Mouse (Mus musculus) induced T-regulatory cell, adult 2 months (primary cell): Measurements from ENCODE around the gene Msi2.

Experiments
- DNase-seq: peaks from one replicate; pipeline ENCODE4 v3.0.0-alpha.2; 2012; ENCODE audit warnings: low read depth

The Msi2 gene

DNA sequence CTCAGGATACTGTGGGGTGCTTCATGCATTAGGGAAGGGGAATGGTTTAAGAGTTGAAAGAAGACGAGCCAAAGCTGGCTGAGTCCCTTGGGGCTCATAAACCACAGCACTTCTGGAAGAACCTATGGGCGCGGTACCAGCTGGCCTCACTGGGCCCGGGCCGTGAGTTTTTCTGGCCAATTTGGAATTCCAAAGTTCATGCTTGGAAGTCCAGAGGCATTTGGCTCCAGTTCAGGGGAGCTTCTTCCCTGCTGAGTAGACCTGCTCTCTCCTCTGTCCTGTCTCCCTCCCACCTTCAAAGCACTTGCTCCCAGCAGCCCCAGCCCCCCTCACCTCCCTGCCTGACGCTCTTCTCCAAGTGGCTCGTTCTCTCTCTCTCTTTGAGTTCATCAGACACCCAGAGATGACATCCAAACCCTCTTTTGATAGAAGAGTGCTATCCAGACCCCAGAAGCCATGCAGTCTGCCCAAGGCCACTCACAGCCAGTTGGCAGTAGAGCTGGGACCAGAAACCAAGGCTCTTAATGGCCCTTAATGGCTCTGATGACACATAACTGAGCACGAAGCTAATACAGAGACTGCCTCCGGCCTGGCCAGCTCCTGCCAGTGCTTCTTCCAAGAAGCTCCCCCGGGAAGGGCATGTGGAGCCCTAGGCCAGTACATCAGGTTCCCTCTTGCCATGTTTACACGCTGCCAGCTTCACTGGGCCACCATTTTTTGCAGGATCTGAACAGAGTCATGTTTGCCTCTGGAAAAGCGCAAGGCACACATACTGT is 204.0 kb downstream of the Msi2 start:
- no peak for DNase-seq

DNA sequence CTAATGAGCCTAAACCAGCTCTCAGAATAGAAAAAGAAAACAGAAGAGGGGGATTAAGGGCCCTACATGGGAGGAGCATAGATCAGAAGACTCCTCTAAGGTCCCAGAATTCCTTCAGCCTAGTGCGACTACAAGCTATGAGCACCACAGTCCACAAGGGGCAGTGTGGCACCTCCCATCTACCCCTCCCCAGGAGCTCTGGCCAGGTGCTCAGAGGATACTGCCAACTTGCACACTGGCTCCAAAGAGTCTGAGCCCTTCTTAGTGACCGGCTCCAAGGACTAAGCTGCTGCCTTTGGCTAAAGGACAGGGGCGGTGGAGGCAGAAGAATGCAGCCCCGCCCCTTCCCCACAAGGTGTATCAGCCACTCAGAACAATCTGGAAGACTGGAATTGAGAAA is 205.7 kb downstream of the Msi2 start:
- peak; percentile 67 for DNase-seq

DNA sequence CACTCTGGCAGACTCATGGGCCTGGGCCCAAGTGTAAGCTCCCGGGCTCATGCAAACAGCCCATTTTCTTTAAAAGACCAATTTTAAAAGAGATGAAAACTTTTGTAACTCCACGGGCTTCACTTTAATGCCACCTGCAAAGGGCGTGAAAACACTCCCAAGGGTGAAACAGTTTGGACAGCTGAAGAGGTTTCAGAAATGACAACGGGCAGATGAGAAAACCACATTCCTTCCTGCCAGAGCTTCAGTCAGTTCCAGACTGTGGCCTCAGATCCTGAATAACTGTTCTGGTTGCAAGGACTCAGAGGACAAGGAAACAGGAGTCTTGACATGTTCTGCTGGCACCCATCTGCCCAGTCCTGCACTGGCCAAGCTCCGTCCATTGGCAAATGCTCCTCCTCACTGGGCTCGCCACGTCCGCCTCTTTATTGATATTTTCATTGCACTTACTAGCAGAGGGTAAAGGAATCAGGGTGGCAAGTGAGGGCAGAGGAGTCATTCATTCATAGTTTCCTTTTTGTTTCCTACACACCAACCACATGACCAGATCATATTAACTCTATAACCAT is 207.9 kb downstream of the Msi2 start:
- DNase-seq = no peak

DNA sequence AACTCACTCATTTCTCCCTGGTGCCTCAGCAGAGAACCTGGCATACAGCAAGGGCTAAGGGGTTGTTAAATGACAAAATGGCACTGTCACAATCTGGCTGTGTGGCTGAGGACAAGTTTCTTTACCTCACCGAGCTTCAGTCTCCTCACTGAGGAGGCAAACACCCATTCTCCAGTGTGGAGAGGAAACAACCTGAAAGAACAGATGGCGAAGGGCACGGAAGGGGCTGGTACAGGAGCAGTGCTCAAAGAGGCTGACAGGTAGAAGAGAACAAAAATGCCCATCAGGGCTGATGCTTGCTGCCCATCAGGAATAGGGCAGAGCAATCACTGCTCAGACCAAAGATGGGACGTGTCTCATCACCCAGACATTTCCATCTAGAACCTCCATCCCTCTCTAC is 208.8 kb downstream of the Msi2 start:
- no peak for DNase-seq

DNA sequence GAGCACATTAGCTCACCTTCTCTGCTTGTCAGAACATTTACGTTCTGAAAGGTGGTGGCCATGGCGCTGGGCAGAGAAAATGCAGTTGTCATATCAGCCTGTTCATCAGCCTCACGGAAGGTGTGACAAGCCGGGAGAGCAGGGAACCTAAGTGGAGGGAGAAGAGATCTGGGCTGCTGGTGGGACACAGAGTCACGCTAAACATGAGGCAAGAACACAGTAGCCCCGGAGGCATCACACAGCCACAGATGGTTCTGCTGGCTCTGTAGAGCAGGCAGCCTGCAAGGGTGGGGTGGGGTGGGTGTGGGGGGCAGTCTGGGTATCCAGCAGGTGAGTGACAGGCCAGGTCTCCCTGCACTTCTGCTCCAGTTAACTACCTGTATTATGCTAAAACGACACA is 210.2 kb downstream of the Msi2 start:
- DNase-seq = no peak

DNA sequence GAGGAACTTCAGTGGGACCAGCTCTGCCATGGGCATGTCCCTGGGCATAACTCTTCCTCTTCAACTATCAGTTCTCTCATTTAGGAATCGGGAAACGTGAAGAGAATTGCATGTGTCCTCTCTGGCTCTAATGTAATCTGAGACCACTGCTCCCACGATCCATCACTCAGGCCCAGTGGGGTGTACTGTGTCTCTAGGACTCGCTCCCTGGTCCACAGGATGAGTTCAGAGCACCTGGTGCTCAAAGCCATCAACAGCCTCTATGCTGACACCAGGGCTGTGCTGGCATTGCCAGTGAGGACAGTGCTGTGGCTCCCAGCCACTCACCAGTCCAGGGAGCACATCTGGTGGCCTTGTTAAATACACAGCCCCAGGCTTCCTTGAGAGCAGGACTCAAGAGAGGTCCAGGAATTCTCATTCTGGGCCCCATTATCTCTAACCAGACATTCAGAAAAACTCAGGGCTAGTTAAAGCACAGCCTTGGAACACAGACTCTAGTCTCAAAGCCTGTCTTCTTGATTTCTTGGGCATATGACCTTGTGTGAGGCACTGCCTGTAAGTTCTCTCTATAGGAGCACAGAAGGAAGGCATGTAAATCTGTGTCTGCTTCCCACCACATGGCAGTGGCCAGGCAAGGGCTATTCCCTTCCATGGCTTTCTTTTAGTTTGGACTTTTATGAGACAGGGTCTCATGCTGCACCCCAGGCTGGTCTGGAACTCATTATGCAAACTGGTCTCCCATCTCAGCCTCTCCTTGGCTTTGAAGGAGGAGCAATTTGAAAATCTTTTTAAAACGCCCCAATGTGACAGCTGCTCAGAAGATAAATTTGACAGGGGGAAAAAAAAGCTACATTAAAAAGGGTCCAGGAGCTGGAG is 211.5 kb downstream of the Msi2 start:
- DNase-seq = no peak

DNA sequence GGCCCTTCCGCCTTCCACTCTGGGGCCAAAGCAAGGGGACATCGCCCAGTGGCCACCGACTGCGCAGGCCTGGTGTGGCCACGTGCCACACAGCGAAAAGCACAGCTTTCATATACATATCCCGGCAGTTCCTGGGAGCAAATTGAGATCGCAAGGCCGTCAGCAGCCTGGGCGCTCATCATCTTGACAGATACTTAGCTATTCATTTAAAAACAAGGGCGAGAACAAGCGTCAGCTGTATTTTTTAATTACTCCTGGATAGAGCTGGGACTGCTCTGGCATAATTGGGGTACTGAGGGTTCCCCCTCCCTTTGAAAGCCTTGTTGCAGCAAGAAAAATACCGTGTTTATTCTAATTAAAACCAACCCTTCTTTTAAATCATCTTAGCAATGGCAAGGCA is 212.2 kb downstream of the Msi2 start:
- no peak for DNase-seq

DNA sequence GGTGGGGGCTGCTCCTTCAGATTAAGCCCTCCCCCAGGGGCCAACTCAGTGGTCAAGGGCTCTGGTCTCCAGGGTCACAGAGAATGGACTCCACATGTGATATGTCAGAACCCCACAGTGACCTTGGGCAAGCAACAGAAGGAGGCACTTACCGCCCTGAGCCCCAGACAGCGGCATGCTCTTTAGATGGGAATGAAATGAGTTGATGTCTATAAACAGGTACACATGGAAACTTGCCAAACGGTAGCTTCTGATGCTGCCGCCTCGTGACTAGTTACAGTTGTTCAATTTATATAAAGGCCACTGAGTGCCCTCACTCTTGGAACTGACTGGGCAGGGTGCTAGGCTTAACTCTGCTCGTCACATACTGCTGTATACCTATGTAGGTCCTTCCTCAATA is 215.7 kb downstream of the Msi2 start:
- no peak for DNase-seq

DNA sequence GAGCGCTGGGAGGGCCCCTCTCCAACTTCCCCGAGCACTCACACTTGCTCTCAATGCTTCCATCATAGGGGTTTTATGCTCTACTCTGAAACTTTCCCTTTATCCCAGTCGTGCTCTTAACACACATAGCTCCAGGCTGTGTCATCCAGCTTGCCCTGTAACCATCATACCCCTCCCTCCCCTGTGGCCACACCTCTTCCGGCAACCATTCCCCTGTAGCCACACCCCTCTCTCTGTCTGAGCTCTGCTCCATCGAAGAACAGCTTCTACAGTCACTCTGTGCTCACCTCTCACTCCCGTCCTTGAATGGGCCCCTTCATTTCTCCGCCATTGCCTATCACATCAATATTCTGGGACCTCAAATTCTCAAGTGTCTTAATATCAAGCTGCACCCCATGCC is 219.8 kb downstream of the Msi2 start:
- DNase-seq = peak; percentile 47

DNA sequence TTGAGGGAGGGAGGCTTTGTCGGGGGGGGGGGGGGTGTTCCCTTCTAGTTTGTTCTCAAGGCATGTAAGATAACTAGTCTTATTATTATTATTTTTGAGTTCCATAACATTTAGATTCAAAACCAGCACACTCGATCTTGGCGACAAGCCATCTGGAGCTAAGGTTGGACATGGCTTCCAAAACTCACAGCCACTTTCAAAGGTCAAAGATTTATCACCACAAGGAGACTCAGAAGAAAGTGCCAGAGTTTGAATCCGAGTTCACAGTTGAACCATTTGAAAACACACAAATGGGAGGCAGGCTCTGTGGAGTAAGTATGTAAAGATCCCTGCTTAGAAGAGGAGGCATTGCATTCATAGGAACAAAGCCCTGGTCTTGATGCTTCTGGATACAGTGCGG is 221.9 kb downstream of the Msi2 start:
- no peak for DNase-seq

DNA sequence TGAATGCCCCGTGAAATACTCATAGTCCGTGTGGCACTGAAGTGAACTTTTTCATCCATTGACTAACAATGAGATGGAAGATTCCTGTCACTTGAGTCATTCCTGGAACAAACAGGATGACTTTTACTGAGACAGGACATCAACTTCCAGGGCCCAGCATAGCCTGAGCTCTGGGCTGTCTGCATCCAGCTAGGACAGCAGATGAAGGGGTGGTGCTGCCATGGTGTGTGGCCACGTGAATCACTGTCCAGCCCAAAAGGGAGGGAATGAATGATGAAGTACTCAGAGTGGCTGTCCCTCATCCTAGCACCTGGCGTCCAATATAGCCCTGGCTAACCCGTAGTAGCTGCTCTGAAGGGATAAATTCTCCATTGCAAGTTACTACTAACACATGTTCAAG is 222.6 kb downstream of the Msi2 start:
- no peak for DNase-seq

DNA sequence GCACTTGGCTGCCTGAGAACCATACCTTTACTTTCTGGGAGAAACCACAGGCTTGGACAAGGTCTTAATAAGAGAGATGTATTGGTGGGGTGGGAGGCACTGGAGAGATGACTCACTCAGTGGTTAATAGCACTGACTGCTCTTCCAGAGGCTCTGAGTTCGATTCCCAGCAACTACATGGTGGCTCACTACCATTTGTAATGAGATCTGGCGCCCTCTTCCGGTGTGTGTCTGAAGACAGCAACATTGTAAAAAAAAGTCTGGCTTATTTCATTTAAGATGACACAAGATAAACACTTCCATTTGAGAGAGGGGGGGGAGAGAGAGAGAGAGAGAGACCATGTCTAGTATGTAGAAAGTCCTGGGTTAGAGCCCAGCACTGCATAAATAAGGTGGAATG is 223.3 kb downstream of the Msi2 start:
- no peak for DNase-seq

DNA sequence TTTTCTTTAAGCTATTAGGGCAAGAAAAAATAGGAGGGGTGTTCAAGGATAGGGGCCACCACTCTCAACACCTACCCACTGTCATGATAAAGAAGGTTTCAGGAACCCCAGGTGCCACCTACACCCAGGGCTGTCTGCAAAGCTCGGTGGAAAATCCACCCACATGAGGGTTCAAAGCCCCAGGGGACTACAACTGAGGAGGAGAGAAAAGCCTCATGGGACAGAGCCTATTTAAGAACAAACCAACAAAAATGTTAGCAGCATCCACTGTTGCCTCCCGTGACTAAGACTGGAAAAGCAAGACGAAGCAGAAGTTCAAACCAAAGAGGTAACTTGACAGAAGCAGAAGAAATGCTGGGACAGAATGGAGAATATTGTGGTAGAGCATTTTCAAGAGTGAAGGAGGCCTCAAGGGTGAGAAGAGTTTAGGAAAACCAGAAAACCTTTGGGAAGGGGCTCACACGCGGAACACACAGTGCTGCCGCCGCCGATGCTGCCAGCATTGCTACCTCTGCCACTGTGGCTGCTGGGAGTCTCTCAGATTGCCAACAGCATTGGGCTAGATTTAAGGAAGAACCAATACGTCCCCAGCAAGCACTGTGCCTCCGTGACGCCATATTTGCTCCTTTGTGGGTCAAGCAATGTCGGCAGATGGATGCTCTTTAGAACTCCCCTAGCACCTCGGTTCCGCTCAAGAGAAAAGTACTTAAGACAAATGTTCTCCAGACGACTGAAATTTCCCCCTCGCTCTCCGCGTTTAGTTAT is 224.3 kb downstream of the Msi2 start:
- no peak for DNase-seq

DNA sequence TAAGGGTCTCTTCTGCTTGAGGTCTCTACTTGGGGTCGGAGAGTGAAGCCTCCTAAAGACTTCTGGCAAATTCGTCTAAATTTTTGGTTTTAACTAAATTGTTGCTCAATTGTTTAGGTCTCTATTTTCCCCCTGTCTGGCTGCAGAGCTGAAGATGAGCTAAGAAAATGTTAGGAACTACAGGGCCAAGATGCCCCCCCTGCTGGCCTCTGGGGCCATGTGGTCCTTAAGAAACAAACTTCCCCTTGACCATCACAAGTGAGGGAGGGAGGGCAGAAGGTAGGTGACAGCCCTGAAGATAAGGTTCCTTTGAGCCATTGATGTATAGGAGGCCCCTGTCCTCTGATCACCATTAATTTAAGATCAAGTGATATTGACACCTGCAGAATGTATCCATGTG is 225.7 kb downstream of the Msi2 start:
- DNase-seq = no peak

DNA sequence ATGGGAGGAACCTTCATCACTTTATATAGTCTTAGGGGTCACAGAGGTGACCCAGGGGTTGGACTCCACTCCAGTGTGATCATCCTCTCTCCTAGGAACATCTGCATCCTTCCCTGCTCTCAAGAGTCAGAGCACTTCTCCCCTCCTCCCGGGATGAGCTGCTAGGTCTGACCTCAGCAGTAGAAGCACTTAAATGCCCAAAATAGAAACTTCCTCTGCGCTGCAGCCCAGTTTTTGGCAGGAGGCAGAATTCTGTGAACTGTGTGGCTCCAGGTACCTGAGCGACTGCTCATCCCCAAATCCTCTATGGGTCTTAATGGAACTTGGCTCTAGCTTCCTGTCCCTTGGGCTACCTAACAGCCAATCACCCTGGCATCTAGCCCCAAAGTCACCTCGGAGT is 228.3 kb downstream of the Msi2 start:
- DNase-seq = no peak

DNA sequence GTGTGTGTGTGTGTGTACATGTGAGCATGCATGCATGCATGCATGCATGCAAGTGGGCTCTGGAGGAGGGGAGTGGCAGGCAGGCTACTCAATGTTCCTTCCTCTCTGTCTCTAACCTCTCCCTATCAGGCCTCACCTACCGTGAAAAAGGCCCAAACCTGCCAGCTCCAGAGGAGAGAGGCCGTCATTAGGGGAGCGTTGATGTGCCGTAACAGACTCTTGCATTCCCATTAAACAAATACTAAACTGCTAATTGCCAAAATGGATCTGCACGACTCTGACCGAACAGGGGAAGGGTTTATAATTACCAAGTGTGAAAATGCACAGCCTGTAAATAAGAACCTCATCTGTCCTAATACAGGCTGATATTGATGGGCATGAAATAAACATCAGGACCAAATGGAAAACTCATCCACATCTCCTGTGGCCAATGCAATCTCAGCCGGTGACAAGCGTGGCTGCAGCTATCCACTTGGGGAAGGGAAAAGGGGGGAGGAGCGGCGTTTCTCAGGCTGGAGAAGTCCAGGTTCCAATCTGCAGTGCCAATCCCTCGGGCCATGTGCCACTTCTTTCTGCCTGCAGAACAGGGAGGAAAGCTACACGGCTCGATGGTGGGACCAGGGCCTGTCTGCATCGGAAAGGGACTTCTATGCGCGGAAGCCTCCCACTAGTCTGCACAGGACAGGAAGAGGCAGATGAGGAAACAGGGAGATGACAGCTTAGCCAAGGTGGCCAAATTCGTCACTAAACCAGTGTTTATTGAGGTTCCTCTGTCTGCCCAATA is 229.2 kb downstream of the Msi2 start:
- DNase-seq = no peak

DNA sequence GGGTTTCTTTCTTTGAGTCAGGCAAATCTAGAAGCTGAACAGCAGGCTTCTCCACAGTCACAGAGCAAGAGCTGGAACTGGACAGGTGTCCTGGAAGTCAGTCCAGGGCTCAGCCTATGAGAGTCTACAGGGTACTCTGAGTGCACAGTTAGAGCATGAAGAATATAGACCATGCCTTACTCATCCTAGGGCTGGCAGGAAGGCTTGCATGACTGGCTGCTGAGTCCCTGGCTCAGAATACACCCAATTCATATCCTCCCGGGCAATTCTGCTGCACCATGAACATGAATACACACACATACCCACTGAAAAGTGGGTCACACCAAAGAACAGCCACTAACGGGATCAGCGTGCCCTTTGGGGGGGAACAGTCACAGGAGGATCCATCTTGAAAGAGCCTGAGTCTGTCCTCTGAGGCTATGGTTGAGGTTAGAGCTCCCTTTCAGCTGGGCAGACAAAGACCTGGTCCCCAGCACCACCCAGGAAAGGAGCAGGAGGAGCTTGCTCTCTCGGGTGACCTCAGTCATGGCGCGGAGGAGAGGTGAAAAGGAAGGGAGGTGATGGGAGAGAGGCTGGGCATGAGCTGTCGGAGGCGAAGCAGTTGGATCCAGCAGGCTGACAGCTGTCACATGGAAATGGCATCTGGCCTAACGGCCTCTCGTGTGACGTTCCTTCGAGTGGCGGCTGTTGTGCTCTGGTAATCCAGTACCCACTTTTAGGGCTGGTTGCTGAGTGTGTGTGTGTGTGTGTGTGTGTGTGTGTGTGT is 230.0 kb downstream of the Msi2 start:
- DNase-seq = no peak

DNA sequence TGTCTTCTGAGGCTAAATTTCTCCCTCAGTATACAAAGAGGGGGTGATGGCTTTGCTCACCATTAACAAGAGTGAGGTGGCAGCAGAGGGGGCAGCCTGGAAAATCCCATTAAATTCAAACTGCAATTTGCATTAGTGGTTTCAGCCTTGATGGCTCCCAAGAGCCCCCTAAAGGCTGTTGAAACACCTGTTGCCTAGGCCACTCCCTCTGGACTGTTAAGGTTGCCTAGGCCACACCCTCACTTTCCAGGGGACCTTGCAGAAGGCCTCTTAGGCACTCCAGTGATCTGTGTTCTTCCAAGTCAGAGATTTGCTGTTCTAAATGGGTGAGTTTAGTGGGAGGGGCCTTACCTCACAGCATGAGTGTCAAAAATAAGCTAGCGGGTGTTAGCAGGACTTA is 232.3 kb downstream of the Msi2 start:
- no peak for DNase-seq

DNA sequence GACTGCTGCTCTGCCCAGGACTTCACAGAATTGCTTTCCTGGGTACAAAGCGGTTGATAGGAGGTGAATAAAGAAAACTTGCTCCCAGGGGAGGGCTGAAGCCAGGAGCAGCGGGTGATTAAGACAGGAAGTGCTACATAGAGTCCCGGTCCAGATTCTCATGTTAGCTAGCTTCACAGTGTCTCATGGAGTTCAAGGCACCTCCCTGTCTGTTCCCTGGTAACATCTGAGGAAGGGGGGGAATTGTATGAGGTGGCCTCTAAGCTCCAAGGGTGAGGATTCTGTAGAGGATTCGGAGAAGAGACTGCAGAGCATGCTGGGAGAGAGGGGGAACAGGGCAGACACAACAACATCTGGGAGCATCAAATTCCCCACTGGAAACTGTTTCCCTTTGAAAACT is 233.2 kb downstream of the Msi2 start:
- DNase-seq = no peak

DNA sequence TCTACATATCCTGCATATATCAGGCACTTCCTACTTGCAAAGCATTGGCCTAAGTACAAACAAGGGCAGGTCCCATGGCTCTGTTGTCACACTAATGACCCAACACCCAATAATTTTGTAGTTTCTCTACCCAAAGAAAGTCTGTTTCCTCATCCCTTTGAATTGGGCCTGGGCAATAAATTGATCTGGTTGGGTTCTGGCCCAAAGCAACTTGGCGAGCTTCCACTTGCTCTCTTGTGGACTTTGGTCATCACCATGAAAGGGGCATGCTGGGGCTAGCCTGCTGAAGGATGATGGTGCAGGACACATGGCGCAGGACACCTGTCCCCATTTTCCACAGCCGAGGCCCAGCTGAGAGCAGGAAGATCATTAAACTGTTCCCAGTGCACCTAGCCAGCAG is 234.3 kb downstream of the Msi2 start:
- no peak for DNase-seq

DNA sequence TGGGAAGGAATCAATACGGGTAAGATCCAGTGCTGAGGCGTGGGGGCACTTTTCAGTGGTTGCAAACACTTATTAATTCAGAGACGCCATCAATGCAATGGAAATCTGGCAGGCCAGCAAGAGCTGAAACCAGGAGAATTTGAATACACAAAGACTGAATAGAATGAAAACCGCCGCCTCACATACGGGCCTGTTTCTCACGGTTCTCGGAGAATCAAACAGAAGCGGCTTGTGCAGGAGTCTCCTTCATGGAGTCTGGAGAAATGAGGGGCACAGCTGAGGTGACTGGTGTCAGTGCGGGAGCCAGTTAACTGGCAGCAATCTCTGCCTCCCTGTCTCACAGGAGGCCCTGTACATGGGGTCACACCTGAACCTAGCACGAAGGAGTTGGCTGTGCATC is 235.7 kb downstream of the Msi2 start:
- DNase-seq = no peak
